ENCODE assay signal across 9 mouse cellular contexts in genomic region chr12:80894973-80895570, GRCm38 (mm10). TPM values are rescaled to one million over a fixed set of nuclear protein-coding genes. Genes with fewer than 3 reads are reported as not detected.
DNase-seq lines count a peak whose midpoint lies in the region; ATAC-seq and TF ChIP-seq lines count a peak whose summit lies in the region.
"Had no signal": no experiment of that assay in that cellular context is flagged by ENCODE, and none has a peak within 500 bp of the region (broad histone marks: within the 10 kb centered on the region; RNA-seq: fewer than 3 reads in every experiment).

No protein-coding gene starts in this region.

- peak; percentile 100; the same call in 1 of the 2 replicates for TF ChIP-seq CTCF in kidney, adult 2 months (conservative IDR thresholded peaks at IDR 0.05; ENCODE audit: insufficient read depth, insufficient read length, low read depth, low read length)
- peak; percentile 100 for TF ChIP-seq CTCF in spleen, adult 2 months (IDR thresholded peaks at IDR 0.05; ENCODE audit: extremely low read depth, insufficient read depth, insufficient read length, insufficient replicate concordance)

- no peak for TF ChIP-seq POLR2A in kidney, adult 2 months (IDR thresholded peaks at IDR 0.05; ENCODE audit: low read depth, low read length)
- no peak for TF ChIP-seq POLR2A in spleen, adult 2 months (IDR thresholded peaks at IDR 0.05; ENCODE audit: low read depth, low read length)

- no peak overlapping the region for H3K27ac ChIP-seq in embryonic facial prominence, embryonic 11.5 days (replicated peaks; ENCODE audit: low read depth, low read length)
- no peak overlapping the region for H3K27ac ChIP-seq in kidney, adult 2 months (ENCODE audit: insufficient read depth, low read depth, low read length)
- H3K27ac ChIP-seq in limb, embryonic 11.5 days (replicated peaks; ENCODE audit: low read depth, low read length) = no peak overlapping the region
- H3K27ac ChIP-seq in midbrain, embryonic 13.5 days = peak overlapping the region; percentile 12; the same call in 1 of the 2 replicates
- H3K27ac ChIP-seq in spleen, adult 2 months (ENCODE audit: insufficient read depth, low read length) = no peak overlapping the region

- ATAC-seq in embryonic facial prominence, embryonic 11.5 days (replicated peaks; ENCODE audit: insufficient number of reproducible peaks, low FRiP score, low TSS enrichment, low read depth) = peak; percentile 82
- ATAC-seq in limb, embryonic 11.5 days (ENCODE audit: insufficient number of reproducible peaks, low FRiP score, low TSS enrichment, low read depth) = peak; percentile 83
- peak; percentile 93 for ATAC-seq in midbrain, embryonic 13.5 days

- DNase-seq in B cell, adult 2 months = peak; percentile 68 to 69
- DNase-seq in adrenal gland, postnatal 25 days = peak; percentile 74
- peak; percentile 87 for DNase-seq in embryonic facial prominence, embryonic 11.5 days (ENCODE audit: low spot score)
- DNase-seq in heart, adult 8-10 months (ENCODE audit: low spot score) = peak; percentile 70
- DNase-seq in kidney, adult 2 months = peak; percentile 79
- peak; percentile 81 for DNase-seq in limb, embryonic 11.5 days (ENCODE audit: low spot score)
- DNase-seq in spleen, adult 2 months (ENCODE audit: low read depth in 1 of 2, low spot score in 2 of 2) = peak in 1 of 2 experiments; percentile 55

- peak overlapping the region; percentile 21 for H3K4me2 ChIP-seq in embryonic facial prominence, embryonic 11.5 days (ENCODE audit: low read depth, low read length)
- H3K4me2 ChIP-seq in limb, embryonic 11.5 days (ENCODE audit: low read depth, severe bottlenecking) = peak overlapping the region; percentile 46
- H3K4me2 ChIP-seq in midbrain, embryonic 13.5 days (replicated peaks) = peak overlapping the region; percentile 43

- H3K9ac ChIP-seq in embryonic facial prominence, embryonic 11.5 days (replicated peaks; ENCODE audit: low read length) = peak overlapping the region; percentile 33; the same call in 1 of the 2 replicates
- H3K9ac ChIP-seq in limb, embryonic 11.5 days (ENCODE audit: low read length) = no peak overlapping the region
- no peak overlapping the region for H3K9ac ChIP-seq in midbrain, embryonic 13.5 days (replicated peaks)

- H3K36me3 ChIP-seq in embryonic facial prominence, embryonic 11.5 days (replicated peaks; ENCODE audit: control insufficient read depth, insufficient read depth, low read depth, low read length) = no peaks in the 10 kb centered on the region
- H3K36me3 ChIP-seq in kidney, adult 2 months (ENCODE audit: control insufficient read depth, insufficient read depth, low read length) = no peaks in the 10 kb centered on the region
- no peaks in the 10 kb centered on the region for H3K36me3 ChIP-seq in limb, embryonic 11.5 days (ENCODE audit: control insufficient read depth, insufficient read depth, low read length)
- H3K36me3 ChIP-seq in midbrain, embryonic 13.5 days = no peaks in the 10 kb centered on the region
- no peaks in the 10 kb centered on the region for H3K36me3 ChIP-seq in spleen, adult 2 months (ENCODE audit: control insufficient read depth, insufficient read depth, low read length)

- 9% methylated on average over 19 of the region's 19 CpGs for WGBS in embryonic facial prominence, embryonic 11.5 days
- 15% methylated on average over 19 of the region's 19 CpGs for WGBS in kidney, adult 2 months
- 15% methylated on average over 19 of the region's 19 CpGs for WGBS in limb, embryonic 11.5 days
- WGBS in midbrain, embryonic 13.5 days = 7% methylated on average over 19 of the region's 19 CpGs
- 22% methylated on average over 19 of the region's 19 CpGs for WGBS in spleen, adult 2 months

- H3K27me3 ChIP-seq in embryonic facial prominence, embryonic 11.5 days (ENCODE audit: control insufficient read depth, insufficient read depth, low read length) = no peaks in the 10 kb centered on the region
- no peaks in the 10 kb centered on the region for H3K27me3 ChIP-seq in kidney, adult 2 months (replicated peaks; ENCODE audit: control insufficient read depth, insufficient read depth, low read length)
- no peaks in the 10 kb centered on the region for H3K27me3 ChIP-seq in limb, embryonic 11.5 days (ENCODE audit: control insufficient read depth, insufficient read depth, low read length)
- H3K27me3 ChIP-seq in midbrain, embryonic 13.5 days = no peaks in the 10 kb centered on the region
- no peaks in the 10 kb centered on the region for H3K27me3 ChIP-seq in spleen, adult 2 months (ENCODE audit: control insufficient read depth, insufficient read depth, low read length)

- no peaks in the 10 kb centered on the region for H3K9me3 ChIP-seq in embryonic facial prominence, embryonic 11.5 days (replicated peaks; ENCODE audit: control insufficient read depth, low read length)
- no peaks in the 10 kb centered on the region for H3K9me3 ChIP-seq in limb, embryonic 11.5 days (ENCODE audit: control insufficient read depth, low read length)
- H3K9me3 ChIP-seq in midbrain, embryonic 13.5 days = no peaks in the 10 kb centered on the region

- no peaks in the 10 kb centered on the region for H3K4me1 ChIP-seq in embryonic facial prominence, embryonic 11.5 days (ENCODE audit: control insufficient read depth, insufficient read depth, low read length)
- no peaks in the 10 kb centered on the region for H3K4me1 ChIP-seq in kidney, adult 2 months (ENCODE audit: control insufficient read depth, insufficient read depth, low read length)
- H3K4me1 ChIP-seq in limb, embryonic 11.5 days (ENCODE audit: control insufficient read depth, insufficient read depth, low read length) = no peaks in the 10 kb centered on the region
- H3K4me1 ChIP-seq in midbrain, embryonic 13.5 days (replicated peaks) = peaks cover 3% of the 10 kb centered on the region
- H3K4me1 ChIP-seq in spleen, adult 2 months (ENCODE audit: control insufficient read depth, insufficient read depth, insufficient read length) = no peaks in the 10 kb centered on the region

- peak overlapping the region; percentile 12 for H3K4me3 ChIP-seq in embryonic facial prominence, embryonic 11.5 days (ENCODE audit: low read depth, low read length)
- no peak overlapping the region for H3K4me3 ChIP-seq in kidney, adult 2 months (ENCODE audit: insufficient read depth, low read depth, low read length)
- no peak overlapping the region for H3K4me3 ChIP-seq in limb, embryonic 11.5 days (ENCODE audit: low read depth, low read length)
- peak overlapping the region; percentile 8; the same call in 1 of the 2 replicates for H3K4me3 ChIP-seq in midbrain, embryonic 13.5 days (replicated peaks)
- H3K4me3 ChIP-seq in spleen, adult 2 months (ENCODE audit: extremely low read depth, insufficient read depth, insufficient read length) = no peak overlapping the region
- H3K4me3 ChIP-seq: erythroblast, embryonic 14.5 days had no signal

RNA-seq across cellular contexts. Expression of gene Srsf5, which starts 50.2 kb away (rescaled TPM):
- 378 and 500 TPM in 2 replicates for total RNA-seq in adrenal gland, postnatal 25 days (2021)
- 456 and 458 TPM in 2 replicates for polyA plus RNA-seq in embryonic facial prominence, embryonic 11.5 days (2014; fragmentation: Nextera tagmentation; extraction: Ambion mirVana)
- total RNA-seq in heart, adult 8-10 months (2022) = 100 to 1,000 TPM in 2 of 4 experiments, 10 to 100 TPM in 2; 63.1 to 209 (median 139) TPM
- 233 and 243 TPM in 2 replicates for polyA plus RNA-seq in kidney, adult 2 months (2012; rRNA removed)
- 363 and 435 TPM in 2 replicates for polyA plus RNA-seq in limb, embryonic 11.5 days (2014; fragmentation: Nextera tagmentation; extraction: Ambion mirVana)
- polyA plus RNA-seq in midbrain, embryonic 13.5 days (2015; fragmentation: Nextera tagmentation; extraction: Ambion mirVana) = 506 and 554 TPM in 2 replicates
- polyA plus RNA-seq in spleen, adult 2 months (2012; rRNA removed) = 256 and 270 TPM in 2 replicates

Comparison
In these comparisons a context has a peak if more than half of its experiments do, and no peak if none do; other contexts are left out.
1. H3K4me3 ChIP-seq: peak in embryonic facial prominence, embryonic 11.5 days (single experiment) and midbrain, embryonic 13.5 days (single experiment); none in kidney, adult 2 months (single experiment), limb, embryonic 11.5 days (single experiment) and spleen, adult 2 months (single experiment).
2. Peak in every context shown above with its lines, with median percentiles within 50 percentile points of each other: ATAC-seq and H3K4me2 ChIP-seq.